Mouse (Mus musculus) midbrain, embryonic 14.5 days (tissue): ENCODE measurements at regions not wholly inside any gene's neighbourhood (a gene's known extent, or its start where the extent isn't known, plus 50 kb on each side); places are given as distances from the start of the nearest gene placed in this dataset.
"Not testable (repeated sequence)": the region's sequence is repeated elsewhere in the genome, so short reads cannot be mapped to it uniquely, and the experiment has no call there.

ENCODE experiments used
- ATAC-seq: fragments of 200-750 bp; cut with Nextera tagmentation; 2 replicates; pipeline ENCODE4 v1.8.0; 2017; ENCODE audit warnings: moderate number of reproducible peaks, moderate library complexity; ENCODE audit not compliant: low FRiP score, low TSS enrichment
- DNase-seq: peaks from one replicate; pipeline ENCODE4 v3.0.0-alpha.2; 2015
- H3K27ac ChIP-seq: fragments of 300-500 bp; sonication (generic); replicated peaks from 2 replicates; pipeline ENCODE4 v1.5.1; 2014; ENCODE audit warnings: mild to moderate bottlenecking, low read depth, low read length, moderate library complexity
- H3K27me3 ChIP-seq: fragments of 300-500 bp; sonication (generic); 2 replicates; pipeline ENCODE4 v1.6.1; 2014; ENCODE audit warnings: low read length, control low read depth, mixed read lengths; ENCODE audit not compliant: control insufficient read depth, insufficient read depth
- H3K36me3 ChIP-seq: fragments of 300-500 bp; sonication (generic); 2 replicates; pipeline ENCODE4 v1.6.1; 2014; ENCODE audit warnings: low read length, control low read depth; ENCODE audit not compliant: control insufficient read depth, insufficient read depth
- H3K4me1 ChIP-seq: fragments of 300-500 bp; sonication (generic); 2 replicates; pipeline ENCODE4 v1.6.1; 2014; ENCODE audit warnings: mild to moderate bottlenecking, antibody characterized with exemption, low read length, control low read depth; ENCODE audit not compliant: control insufficient read depth, insufficient read depth
- H3K4me2 ChIP-seq: fragments of 300-500 bp; sonication (generic); 2 replicates; pipeline ENCODE4 v1.6.1; 2014; ENCODE audit warnings: mild to moderate bottlenecking, low read length, moderate library complexity
- H3K4me3 ChIP-seq: fragments of 300-500 bp; sonication (generic); replicated peaks from 2 replicates; pipeline ENCODE4 v1.5.1; 2014; ENCODE audit warnings: low read depth, low read length
- H3K9ac ChIP-seq: fragments of 300-500 bp; sonication (generic); replicated peaks from 2 replicates; pipeline ENCODE4 v1.6.1; 2014; ENCODE audit warnings: mild to moderate bottlenecking, low read length, moderate library complexity
- H3K9me3 ChIP-seq: fragments of 300-500 bp; sonication (generic); 2 replicates; pipeline ENCODE4 v1.6.1; 2016; ENCODE audit warnings: low read length, control low read depth, mixed read lengths; ENCODE audit not compliant: control insufficient read depth
- WGBS: fragments of 180-500 bp; shearing (Covaris S2); extraction: QIAGEN DNeasy Blood & Tissue Kit; methylation state at CpG from one replicate; pipeline ENCODE4 v1.1.7; 2014; 5-methylcytosine and 5-hydroxymethylcytosine counted together

DNA sequence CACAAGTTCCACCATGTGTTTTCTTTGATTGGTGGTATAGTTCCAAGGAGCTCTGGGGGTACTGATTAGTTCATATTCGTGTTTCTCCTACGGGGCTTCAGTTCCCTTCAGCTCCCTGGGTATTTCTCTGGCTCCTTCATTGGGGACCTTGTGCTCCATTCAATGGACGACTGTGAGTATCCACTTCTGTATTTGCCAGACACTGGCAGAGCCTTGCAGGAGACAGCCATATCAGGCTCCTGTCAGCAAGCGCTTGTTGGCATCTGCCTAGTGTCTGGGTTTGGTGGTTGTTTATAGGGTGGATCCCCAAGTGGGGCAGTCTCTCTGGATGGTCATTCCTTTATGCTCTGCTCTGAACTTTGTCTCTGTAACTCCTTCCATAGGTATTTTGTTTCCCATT, 1905.5 kb upstream of the Sel1l start:
- H3K27me3 ChIP-seq, H3K9me3 ChIP-seq, H3K36me3 ChIP-seq, H3K4me3 ChIP-seq, ATAC-seq, H3K27ac ChIP-seq, H3K4me1 ChIP-seq, DNase-seq, H3K4me2 ChIP-seq, H3K9ac ChIP-seq: not testable (repeated sequence)
- 83% methylated on average over 4 of the region's 4 CpGs for WGBS

DNA sequence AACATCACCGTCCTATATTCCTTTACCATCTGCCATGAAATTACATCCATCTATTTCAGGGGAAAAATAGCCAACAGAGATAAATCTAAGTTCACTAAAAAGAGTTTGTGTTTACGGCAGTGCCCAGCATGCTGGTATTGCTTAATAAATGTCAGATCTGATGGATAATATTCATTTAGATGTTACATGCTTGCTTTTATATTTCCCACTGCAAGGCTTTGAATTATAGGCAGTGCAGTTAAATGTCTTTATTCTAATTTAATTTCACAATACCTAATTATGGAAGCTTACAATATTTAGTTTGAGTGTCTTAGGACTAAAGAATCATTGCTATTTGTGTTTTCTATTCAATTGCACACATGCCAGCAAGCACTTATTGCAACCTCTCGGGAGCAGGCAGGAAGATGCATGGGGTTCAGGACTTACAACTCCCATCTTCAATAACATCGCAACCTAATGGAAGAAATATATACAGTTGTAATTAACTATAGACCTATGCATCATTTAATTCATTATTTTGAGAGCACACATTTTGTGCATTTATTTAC, 1899.4 kb upstream of the Sel1l start:
- no peaks in the 10 kb centered on the region for H3K36me3 ChIP-seq
- no peaks in the 10 kb centered on the region for H3K9me3 ChIP-seq
- DNase-seq (no peak), ATAC-seq (no peak)
- no peak overlapping the region for H3K4me2 ChIP-seq
- no peaks in the 10 kb centered on the region for H3K27me3 ChIP-seq
- 92% methylated on average over 4 of the region's 4 CpGs for WGBS
- H3K27ac ChIP-seq = no peak overlapping the region
- no peak overlapping the region for H3K9ac ChIP-seq
- H3K4me1 ChIP-seq = no peaks in the 10 kb centered on the region
- no peak overlapping the region for H3K4me3 ChIP-seq

DNA sequence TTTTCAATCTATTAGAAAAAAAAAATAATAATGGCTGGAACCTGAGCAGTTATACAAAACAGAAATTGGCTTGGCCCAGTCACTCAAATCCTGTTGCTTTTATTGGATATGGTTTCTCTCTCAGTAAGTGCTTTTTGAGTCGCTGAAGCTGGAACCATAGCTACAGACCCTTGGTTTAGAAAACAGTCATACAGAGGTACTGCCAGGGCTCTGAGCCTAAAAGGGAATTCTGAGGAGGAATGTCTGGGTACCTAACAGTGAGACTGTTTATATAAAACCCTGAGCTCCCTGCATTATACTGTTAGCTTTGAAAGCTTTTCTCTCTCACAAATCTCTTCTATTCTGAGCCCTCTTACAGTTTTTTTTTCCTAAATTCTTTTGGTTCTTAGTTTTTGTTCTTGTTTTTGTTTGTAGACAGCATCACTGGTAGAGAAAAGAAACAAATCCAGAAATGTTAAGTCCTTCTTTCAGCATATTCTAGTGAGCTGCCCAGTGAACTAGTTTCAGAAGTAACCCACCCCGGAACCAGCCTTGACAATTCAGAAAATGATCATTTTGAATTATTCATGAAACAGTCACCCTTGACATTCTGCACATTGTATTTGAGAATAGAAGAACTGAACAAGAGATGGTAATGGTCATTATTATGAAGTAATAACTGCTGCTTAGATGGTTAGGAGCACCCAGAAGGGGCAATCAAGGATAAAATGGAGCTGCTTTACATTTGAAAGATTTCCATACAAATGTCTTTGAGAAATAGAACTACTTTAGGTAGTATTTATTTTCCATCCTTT, 1869.9 kb upstream of the Sel1l start:
- Histone ChIP-seq H3K4me3 (no peak overlapping the region), H3K4me2 (no peak overlapping the region), H3K9me3 (no peaks in the 10 kb centered on the region), H3K9ac (no peak overlapping the region), H3K36me3 (no peaks in the 10 kb centered on the region), H3K4me1 (no peaks in the 10 kb centered on the region), H3K27me3 (no peaks in the 10 kb centered on the region), H3K27ac (no peak overlapping the region)
- no peak; the same call in 1 of the 2 replicates for ATAC-seq
- DNase-seq = peak; percentile 28
- WGBS = 36% methylated on average over 2 of the region's 2 CpGs

GRCm38 (mm10) chr12:93705956-93706355, 1857.0 kb upstream of the Sel1l start:
- no peak for ATAC-seq
- Histone ChIP-seq H3K9me3 (no peaks in the 10 kb centered on the region), H3K9ac (no peak overlapping the region), H3K27me3 (no peaks in the 10 kb centered on the region), H3K27ac (no peak overlapping the region), H3K4me1 (no peaks in the 10 kb centered on the region), H3K4me2 (no peak overlapping the region), H3K4me3 (no peak overlapping the region), H3K36me3 (no peaks in the 10 kb centered on the region)
- WGBS = 82% methylated on average over 1 of the region's 1 CpGs
- DNase-seq = no peak

- ATAC-seq (no peak), DNase-seq (no peak)
- 81% methylated on average over 2 of the region's 2 CpGs for WGBS
Measured at GRCm38 (mm10) chr12:93687196-93687595, 1838.2 kb upstream of the Sel1l start.

DNA sequence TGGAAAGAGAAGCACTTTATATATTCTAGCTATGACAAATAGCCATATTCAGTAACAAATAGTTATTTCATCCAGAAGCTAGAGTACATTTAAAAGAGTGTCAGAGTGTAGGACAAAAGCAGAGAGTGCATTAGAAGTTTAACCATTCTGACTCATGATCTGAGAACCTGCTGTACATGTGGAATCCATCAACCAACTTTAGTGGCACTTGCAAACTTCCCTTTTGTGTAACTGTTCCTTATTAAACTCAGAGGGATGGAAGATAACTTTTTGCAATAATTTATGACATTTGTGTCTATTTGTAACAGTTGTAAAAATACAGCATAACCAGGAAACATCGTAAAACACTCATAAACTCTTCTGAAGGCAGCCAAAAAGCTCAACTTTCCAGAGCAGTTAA, 1835.4 kb upstream of the Sel1l start:
- no peak overlapping the region for H3K4me3 ChIP-seq
- no peak for ATAC-seq
- no peak overlapping the region for H3K9ac ChIP-seq
- no peaks in the 10 kb centered on the region for H3K9me3 ChIP-seq
- no peak for DNase-seq
- WGBS = 92% methylated on average over 1 of the region's 1 CpGs
- no peaks in the 10 kb centered on the region for H3K36me3 ChIP-seq
- H3K27me3 ChIP-seq = no peaks in the 10 kb centered on the region
- H3K27ac ChIP-seq = no peak overlapping the region
- H3K4me2 ChIP-seq = no peak overlapping the region
- no peaks in the 10 kb centered on the region for H3K4me1 ChIP-seq

More at GRCm38 (mm10) chr12:93687196-93687595, 1838.2 kb upstream of the Sel1l start:
- Histone ChIP-seq H3K36me3 (no peaks in the 10 kb centered on the region), H3K4me1 (no peaks in the 10 kb centered on the region), H3K27me3 (no peaks in the 10 kb centered on the region), H3K27ac (no peak overlapping the region), H3K4me2 (no peak overlapping the region), H3K4me3 (no peak overlapping the region), H3K9me3 (no peaks in the 10 kb centered on the region), H3K9ac (no peak overlapping the region)

- Histone ChIP-seq H3K27me3 (no peaks in the 10 kb centered on the region), H3K9ac (no peak overlapping the region), H3K36me3 (no peaks in the 10 kb centered on the region), H3K27ac (no peak overlapping the region), H3K9me3 (no peaks in the 10 kb centered on the region), H3K4me2 (no peak overlapping the region), H3K4me3 (no peak overlapping the region), H3K4me1 (no peaks in the 10 kb centered on the region)
- ATAC-seq (no peak), DNase-seq (no peak)
- WGBS = 95% methylated on average over 1 of the region's 1 CpGs
Measured at GRCm38 (mm10) chr12:93677478-93677877, 1828.5 kb upstream of the Sel1l start.

GRCm38 (mm10) chr12:93675032-93675431, 1826.1 kb upstream of the Sel1l start:
- H3K9ac ChIP-seq = no peak overlapping the region
- H3K9me3 ChIP-seq = no peaks in the 10 kb centered on the region
- no peaks in the 10 kb centered on the region for H3K27me3 ChIP-seq
- ATAC-seq = no peak
- H3K27ac ChIP-seq = no peak overlapping the region
- H3K4me3 ChIP-seq = no peak overlapping the region
- no peaks in the 10 kb centered on the region for H3K36me3 ChIP-seq
- H3K4me1 ChIP-seq = no peaks in the 10 kb centered on the region
- no peak overlapping the region for H3K4me2 ChIP-seq
- DNase-seq = no peak

- no peaks in the 10 kb centered on the region for H3K36me3 ChIP-seq
- H3K4me3 ChIP-seq = no peak overlapping the region
- H3K9ac ChIP-seq = no peak overlapping the region
- no peak overlapping the region for H3K27ac ChIP-seq
- ATAC-seq (no peak), DNase-seq (no peak)
- no peaks in the 10 kb centered on the region for H3K27me3 ChIP-seq
- H3K4me1 ChIP-seq = no peaks in the 10 kb centered on the region
- no peaks in the 10 kb centered on the region for H3K9me3 ChIP-seq
- 62% methylated on average over 2 of the region's 2 CpGs for WGBS
- no peak overlapping the region for H3K4me2 ChIP-seq
Measured at GRCm38 (mm10) chr12:93669211-93669610, 1820.3 kb upstream of the Sel1l start.
